15 mouse cellular contexts compared by ENCODE assay signal in genomic region chr11:90419706-90420105, GRCm38 (mm10). TPM values are rescaled to one million over a fixed set of nuclear protein-coding genes. Genes with fewer than 3 reads are reported as not detected.
DNase-seq lines count a peak whose midpoint lies in the region; ATAC-seq lines count a peak whose summit lies in the region.
"Had no signal": no experiment of that assay in that cellular context is flagged by ENCODE, and none has a peak within 500 bp of the region (broad histone marks: within the 10 kb centered on the region; RNA-seq: fewer than 3 reads in every experiment).

No protein-coding gene starts in this region.

- ATAC-seq in CD4-positive, CD25-positive, alpha-beta regulatory T cell, adult 4 months, result peak; percentile 29
- ATAC-seq in common myeloid progenitor, adult 5-6 weeks (replicated peaks; ENCODE audit: low read depth, poor library complexity, severe bottlenecking), result peak; percentile 78
- ATAC-seq: midbrain, embryonic 15.5 days had no signal

- H3K27ac ChIP-seq in heart, embryonic 10.5 days, result no peak overlapping the region
- H3K27ac ChIP-seq: embryonic facial prominence, embryonic 10.5 days; gastrocnemius, adult 2 months; hindbrain, embryonic 13.5 days; midbrain, embryonic 15.5 days; neural tube, embryonic 12.5 days had no signal

- peaks cover 14% of the 10 kb centered on the region for H3K27me3 ChIP-seq in heart, embryonic 10.5 days (ENCODE audit: insufficient read depth, poor library complexity, severe bottlenecking)

- no peaks in the 10 kb centered on the region for H3K36me3 ChIP-seq in heart, embryonic 10.5 days
- H3K36me3 ChIP-seq: embryonic facial prominence, embryonic 10.5 days; heart, embryonic 12.5 days; hindbrain, embryonic 13.5 days; midbrain, embryonic 15.5 days; neural tube, embryonic 12.5 days had no signal

- DNase-seq in left cerebral cortex, adult 18-20 months (ENCODE audit: low spot score in 2 of 2), result peak; percentile 5 to 38
- no peak for DNase-seq in left cerebral cortex, adult 9 months (ENCODE audit: low spot score in 2 of 2)
- peak; percentile 49 for DNase-seq in naive thymus-derived CD4-positive, alpha-beta T cell, adult 2 months (ENCODE audit: low read depth)
- DNase-seq in kidney, adult 9 months, result no peak
- no peak for DNase-seq in heart, embryonic 10.5 days (ENCODE audit: low spot score)
- DNase-seq: adrenal gland, postnatal 25 days; gastrocnemius, adult 2 months; lung, postnatal 10 days had no signal

- no peaks in the 10 kb centered on the region for H3K9me3 ChIP-seq in heart, embryonic 10.5 days
- H3K9me3 ChIP-seq: embryonic facial prominence, embryonic 10.5 days; heart, embryonic 12.5 days; hindbrain, embryonic 13.5 days; midbrain, embryonic 15.5 days; neural tube, embryonic 12.5 days had no signal

- 84% methylated on average over 11 of the region's 11 CpGs for WGBS in heart, embryonic 10.5 days

- H3K4me1 ChIP-seq in heart, embryonic 10.5 days, result peaks cover 10% of the 10 kb centered on the region

- no peak overlapping the region for H3K4me3 ChIP-seq in heart, embryonic 10.5 days
- H3K4me3 ChIP-seq: embryonic facial prominence, embryonic 10.5 days; gastrocnemius, adult 2 months; heart, embryonic 12.5 days; hindbrain, embryonic 13.5 days; midbrain, embryonic 15.5 days; neural tube, embryonic 12.5 days had no signal

RNA-seq across cellular contexts. Expression of gene Hlf, which starts 29.0 kb away (rescaled TPM):
- 100 to 1,000 TPM; 124 to 142 TPM for total RNA-seq in left cerebral cortex, adult 18-20 months (2021)
- polyA plus RNA-seq in CD4-positive, CD25-positive, alpha-beta regulatory T cell, adult 4 months (2017; shearing (Covaris generic)), result 1 to 10 TPM; 1.4 to 2.5 TPM
- total RNA-seq in common myeloid progenitor, adult 5-6 weeks (2017), result 9.2 and 15.9 TPM in 2 replicates
- polyA plus RNA-seq in heart, embryonic 10.5 days (2016; fragmentation: Nextera tagmentation; extraction: Ambion mirVana), result 1.7 and 3.3 TPM in 2 replicates

Comparison
In these comparisons a context has a peak if more than half of its experiments do, and no peak if none do; other contexts are left out.
1. DNase-seq: peak in left cerebral cortex, adult 18-20 months (2 of 2) and naive thymus-derived CD4-positive, alpha-beta T cell, adult 2 months (single experiment); none in left cerebral cortex, adult 9 months (0 of 2), kidney, adult 9 months (single experiment) and heart, embryonic 10.5 days (single experiment).